ENCODE assay signal across 8 mouse cellular contexts in genomic region chr5:142669726-142670125, GRCm38 (mm10). TPM values are rescaled to one million over a fixed set of nuclear protein-coding genes. Genes with fewer than 3 reads are reported as not detected.
DNase-seq lines count a peak whose midpoint lies in the region.

No protein-coding gene starts in this region.

- peak; percentile 51 for DNase-seq in adrenal gland, postnatal 14 days
- no peak for DNase-seq in adrenal gland, adult 8-10 months
- peak; percentile 35 for DNase-seq in layer of hippocampus, adult 11-12 months (ENCODE audit: low spot score)
- DNase-seq in layer of hippocampus, postnatal 36 days = no peak
- DNase-seq in cerebellum, adult 8-10 months = peak; percentile 72
- DNase-seq in left cerebral cortex, postnatal 36 days (ENCODE audit: low spot score in 2 of 2) = peak; percentile 48 to 50
- no peak for DNase-seq in c-Kit-positive CD71-positive TER-119-positive erythroid progenitor cells, embryonic 14.5 days (ENCODE audit: low spot score)
- no peak for DNase-seq in lung, postnatal 36 days

- intact Hi-C loops in left cerebral cortex, postnatal 36 days (cut with DNase I) = no loop called here

RNA-seq across cellular contexts. Expression of gene Slc29a4, which starts 22.6 kb away (rescaled TPM):
- 19.5 and 22.6 TPM in 2 replicates for total RNA-seq in adrenal gland, postnatal 14 days (2021)
- 10 to 100 TPM; 19.9 to 51.4 (median 32.9) TPM for total RNA-seq in adrenal gland, adult 8-10 months (2022)
- total RNA-seq in layer of hippocampus, postnatal 36 days (2021) = 10 to 100 TPM; 49.2 to 50.3 TPM
- 10 to 100 TPM in 1 of 2 experiments, 1 to 10 TPM in 1; 8.9 to 17.0 TPM for total RNA-seq in left cerebral cortex, postnatal 36 days (2021)

RNA-seq across cellular contexts. Expression of gene Wipi2, which starts 42.2 kb away (rescaled TPM):
- 98.5 and 109 TPM in 2 replicates for total RNA-seq in adrenal gland, postnatal 14 days (2021)
- total RNA-seq in adrenal gland, adult 8-10 months (2022) = 100 to 1,000 TPM in 2 of 4 experiments, 10 to 100 TPM in 2; 92.3 to 120 (median 107) TPM
- 100 to 1,000 TPM; 102 to 103 TPM for total RNA-seq in layer of hippocampus, postnatal 36 days (2021)
- total RNA-seq in left cerebral cortex, postnatal 36 days (2021) = 100 to 1,000 TPM; 101 to 108 TPM

Comparison
In these comparisons a context has a peak if more than half of its experiments do, and no peak if none do; other contexts are left out.
1. DNase-seq: peak in adrenal gland, postnatal 14 days (single experiment), layer of hippocampus, adult 11-12 months (single experiment), cerebellum, adult 8-10 months (single experiment) and left cerebral cortex, postnatal 36 days (2 of 2); none in adrenal gland, adult 8-10 months (single experiment), layer of hippocampus, postnatal 36 days (0 of 2), c-Kit-positive CD71-positive TER-119-positive erythroid progenitor cells, embryonic 14.5 days (single experiment) and lung, postnatal 36 days (single experiment).